Mouse (Mus musculus) kidney, postnatal 0 days (tissue): ENCODE data around the gene Nanos1. TPM values are rescaled to one million over a fixed set of nuclear protein-coding genes. Genes with fewer than 3 reads are reported as not detected.

Experiments
- ATAC-seq: fragments of 200-750 bp; cut with Nextera tagmentation; replicated peaks from 2 replicates; pipeline ENCODE4 v1.8.0; 2017; ENCODE audit warnings: low read depth, moderate number of reproducible peaks, moderate TSS enrichment, moderate library complexity; ENCODE audit not compliant: low FRiP score
- DNase-seq: peaks from one replicate; pipeline ENCODE4 v3.0.0-alpha.2; 2016; ENCODE audit warnings: low spot score
- H3K27ac ChIP-seq: fragments of 300-500 bp; sonication (generic); 2 replicates; pipeline ENCODE4 v1.5.1; 2014; ENCODE audit warnings: mild to moderate bottlenecking
- H3K27me3 ChIP-seq: fragments of 300-500 bp; sonication (generic); 2 replicates; pipeline ENCODE4 v1.6.1; 2014; ENCODE audit warnings: low read length, mixed read lengths; ENCODE audit not compliant: insufficient read depth
- H3K36me3 ChIP-seq: fragments of 300-500 bp; sonication (generic); 2 replicates; pipeline ENCODE4 v1.6.1; 2014; ENCODE audit warnings: low read length, mixed read lengths; ENCODE audit not compliant: insufficient read depth
- H3K4me1 ChIP-seq: fragments of 300-500 bp; sonication (generic); replicated peaks from 2 replicates; pipeline ENCODE4 v1.6.1; 2014; ENCODE audit warnings: antibody characterized with exemption, low read length, mixed read lengths; ENCODE audit not compliant: insufficient read depth
- H3K4me2 ChIP-seq: fragments of 300-500 bp; sonication (generic); 2 replicates; pipeline ENCODE4 v1.6.1; 2014; ENCODE audit warnings: mild to moderate bottlenecking, low read length, moderate library complexity, mixed read lengths
- H3K4me3 ChIP-seq: fragments of 300-500 bp; sonication (generic); replicated peaks from 2 replicates; pipeline ENCODE4 v1.5.1; 2014; ENCODE audit warnings: low read depth, low read length
- H3K9ac ChIP-seq: fragments of 300-500 bp; sonication (generic); 2 replicates; pipeline ENCODE4 v1.6.1; 2014; ENCODE audit warnings: low read depth, low read length
- H3K9me3 ChIP-seq: fragments of 300-500 bp; sonication (generic); replicated peaks from 2 replicates; pipeline ENCODE4 v1.6.1; 2016; ENCODE audit warnings: low read length, inconsistent platforms, mixed read lengths
- CTCF ChIP-seq: IDR thresholded peaks from 2 replicates; pipeline ENCODE4 v1.5.1; 2016; ENCODE audit warnings: antibody characterized with exemption, low read depth, mild to moderate bottlenecking, moderate library complexity
- WGBS: fragments of 180-500 bp; shearing (Covaris S2); extraction: QIAGEN DNeasy Blood & Tissue Kit; methylation state at CpG from one replicate; pipeline ENCODE4 v1.1.7; 2014; 5-methylcytosine and 5-hydroxymethylcytosine counted together
- polyA plus RNA-seq: library from polyadenylated mRNA; unstranded; fragments of >200 nt; fragmentation: Nextera tagmentation; extraction: Ambion mirVana; gene quantifications from 2 replicates; pipeline ENCODE4 v1.2.1, GENCODE M21; 2015

Gene Nanos1
- 0.69 and 0.75 TPM in 2 replicates for polyA plus RNA-seq

- Histone ChIP-seq H3K27ac (no peak within 1 kb of the TSS), H3K4me1 (peaks cover 10% of the 10 kb centered on the region; the same call in 1 of the 2 replicates), H3K4me3 (peak within 1 kb of the TSS; percentile 74), H3K36me3 (0 out of 2 replicates have a peak, but pooled peaks cover 4% of the 10 kb centered on the region), H3K4me2 (peak within 1 kb of the TSS; percentile 88), H3K27me3 (no peaks in the 10 kb centered on the region), H3K9ac (peak within 1 kb of the TSS; percentile 52), H3K9me3 (no peaks in the 10 kb centered on the region)
- DNase-seq: peak; percentile 89
- peak; percentile 84 for ATAC-seq
- TF ChIP-seq CTCF: no peak; the same call in 1 of the 2 replicates
- WGBS: under 1% methylated on average over 49 of the region's 58 CpGs
Observed at GRCm38 (mm10) chr19:60755438-60756191, at the start of gene Nanos1. Nanos1 (plus strand) TSS chr19:60755987.

- no peak for ATAC-seq
- H3K9me3 ChIP-seq: no peaks in the 10 kb centered on the region
Observed at GRCm38 (mm10) chr19:60709193-60709900, 46.4 kb upstream of the Nanos1 start.

GRCm38 (mm10) chr19:60710196-60710595 lies 45.6 kb upstream of the Nanos1 start:
- ATAC-seq: no peak
- H3K4me2 ChIP-seq: no peak overlapping the region
- H3K27ac ChIP-seq: no peak overlapping the region
- no peaks in the 10 kb centered on the region for H3K27me3 ChIP-seq
- no peaks in the 10 kb centered on the region for H3K4me1 ChIP-seq
- no peak for DNase-seq
- WGBS: 48% methylated on average over 3 of the region's 3 CpGs
- H3K36me3 ChIP-seq: no peaks in the 10 kb centered on the region
- no peak overlapping the region for H3K4me3 ChIP-seq
- H3K9me3 ChIP-seq: no peaks in the 10 kb centered on the region
- H3K9ac ChIP-seq: no peak overlapping the region
- no peak for TF ChIP-seq CTCF

More at GRCm38 (mm10) chr19:60709193-60709900, 46.4 kb upstream of the Nanos1 start:
- no peak overlapping the region for H3K27ac ChIP-seq
- no peak overlapping the region for H3K4me2 ChIP-seq
- H3K4me3 ChIP-seq: no peak overlapping the region
- no peak overlapping the region for H3K9ac ChIP-seq
- no peaks in the 10 kb centered on the region for H3K4me1 ChIP-seq
- WGBS: 89% methylated on average over 4 of the region's 4 CpGs
- H3K27me3 ChIP-seq: no peaks in the 10 kb centered on the region
- no peak for TF ChIP-seq CTCF
- no peaks in the 10 kb centered on the region for H3K36me3 ChIP-seq
- DNase-seq: no peak

- H3K9me3 ChIP-seq: no peaks in the 10 kb centered on the region
- H3K4me1 ChIP-seq: no peaks in the 10 kb centered on the region
- no peaks in the 10 kb centered on the region for H3K27me3 ChIP-seq
- H3K36me3 ChIP-seq: no peaks in the 10 kb centered on the region
- H3K27ac ChIP-seq: no peak overlapping the region
- no peak overlapping the region for H3K4me2 ChIP-seq
- no peak overlapping the region for H3K4me3 ChIP-seq
- ATAC-seq: no peak
- no peak overlapping the region for H3K9ac ChIP-seq
- no peak for DNase-seq
- no peak for TF ChIP-seq CTCF
- WGBS: 78% methylated on average over 2 of the region's 2 CpGs
Observed at GRCm38 (mm10) chr19:60712577-60712976, 43.2 kb upstream of the Nanos1 start.

GRCm38 (mm10) chr19:60716381-60716780 lies 39.4 kb upstream of the Nanos1 start:
- Histone ChIP-seq H3K27me3 (no peaks in the 10 kb centered on the region), H3K4me2 (no peak overlapping the region), H3K9me3 (no peaks in the 10 kb centered on the region), H3K4me3 (no peak overlapping the region), H3K36me3 (no peaks in the 10 kb centered on the region), H3K4me1 (no peaks in the 10 kb centered on the region), H3K9ac (no peak overlapping the region), H3K27ac (no peak overlapping the region)
- WGBS: 94% methylated on average over 2 of the region's 2 CpGs
- ATAC-seq (no peak), DNase-seq (no peak)
- TF ChIP-seq CTCF: no peak

GRCm38 (mm10) chr19:60730281-60730852 lies 25.4 kb upstream of the Nanos1 start:
- Histone ChIP-seq H3K4me3 (no peak overlapping the region), H3K9ac (no peak overlapping the region), H3K9me3 (no peaks in the 10 kb centered on the region), H3K27ac (no peak overlapping the region), H3K4me1 (no peaks in the 10 kb centered on the region), H3K27me3 (no peaks in the 10 kb centered on the region), H3K36me3 (no peaks in the 10 kb centered on the region), H3K4me2 (no peak overlapping the region)
- DNase-seq (peak; percentile 41), ATAC-seq (no peak)
- WGBS: 48% methylated on average over 2 of the region's 2 CpGs
- peak; percentile 70 for TF ChIP-seq CTCF
